Mouse (Mus musculus) cortical plate, adult 2 months (tissue): Measurements from ENCODE around the gene Lrrc4b.

ENCODE experiments used
- CTCF ChIP-seq: fragments of 200-500 bp; IDR thresholded peaks from 2 replicates; pipeline ENCODE4 v1.5.1; 2011; ENCODE audit warnings: mild to moderate bottlenecking, control low read depth, low read length; ENCODE audit not compliant: insufficient read depth; ENCODE audit errors: extremely low read depth
- POLR2A ChIP-seq: fragments of 200-500 bp; IDR thresholded peaks from 2 replicates; pipeline ENCODE4 v1.6.1; 2011; ENCODE audit warnings: mild to moderate bottlenecking, low read length, control low read depth; ENCODE audit not compliant: insufficient read depth; ENCODE audit errors: extremely low read depth

- TF ChIP-seq POLR2A (no peak), CTCF (no peak)
These were observed 33.6 kb downstream of the Lrrc4b start for GRCm38 (mm10) chr7:44462218-44463055.
